Mouse (Mus musculus) megakaryocyte, adult 5-6 weeks (primary cell): Measurements from ENCODE around the gene Adamts12. TPM values are rescaled to one million over a fixed set of nuclear protein-coding genes. Genes with fewer than 3 reads are reported as not detected.

Source experiments
- ATAC-seq: 2 replicates; pipeline ENCODE4 v1.8.0; 2016; ENCODE audit warnings: mild to moderate bottlenecking, inconsistent platforms; ENCODE audit not compliant: poor library complexity, severe bottlenecking
- total RNA-seq, 2 experiments: library from RNA; stranded (forward) in 1 of 2; stranded (reverse) in 1 of 2; fragments of 153-499, 151-499 nt in 1 of 2; fragments of 221-1000, 200-1000 nt in 1 of 2; gene quantifications; 2 replicates each; pipeline versions ENCODE4 v1.2.3 to v1.2.4; 2015 to 2017

Gene Adamts12
- total RNA-seq, 2 experiments from 2014 or later = not detected

- no peak for ATAC-seq
These were observed 216.2 kb downstream of the Adamts12 start for GRCm38 (mm10) chr15:11280689-11281264.

DNA sequence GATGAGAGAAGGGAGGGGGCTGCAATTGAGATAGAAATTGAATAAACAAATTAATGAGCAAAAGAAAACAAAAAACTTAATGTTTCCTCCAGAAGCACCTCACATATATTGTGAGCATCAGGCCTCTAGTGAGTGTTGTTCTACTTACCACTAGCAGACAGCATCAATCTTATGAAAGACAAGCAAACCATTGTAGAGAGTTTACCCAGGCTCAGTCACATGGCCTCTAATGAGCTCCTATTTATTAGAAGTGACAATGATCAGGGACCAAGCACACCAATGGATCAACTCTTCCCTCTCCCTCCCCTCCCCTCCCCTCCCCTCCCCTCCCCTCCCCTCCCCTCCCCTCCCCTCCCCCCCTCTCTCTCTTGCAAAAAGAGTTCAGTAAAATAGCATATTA is 218.6 kb downstream of the Adamts12 start:
- ATAC-seq = no peak

DNA sequence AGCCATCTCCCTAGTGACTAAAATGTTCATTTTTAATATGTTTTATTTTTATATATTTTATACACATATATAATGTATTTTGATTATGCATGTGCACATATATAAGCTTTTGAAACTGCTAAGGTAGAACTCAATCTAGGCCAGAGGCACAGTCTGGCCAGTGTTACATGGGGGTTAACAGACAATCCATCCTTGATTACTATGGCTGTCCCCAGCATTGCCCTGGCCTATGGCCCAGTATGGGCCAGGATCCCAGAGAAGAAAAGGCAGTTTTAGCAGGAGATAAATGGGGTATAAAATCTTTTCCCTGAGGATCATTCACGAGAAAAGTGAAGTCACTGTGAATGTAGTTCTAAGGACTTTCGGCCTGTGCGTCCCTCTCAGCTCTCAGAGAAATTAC is 223.2 kb downstream of the Adamts12 start:
- ATAC-seq = no peak

DNA sequence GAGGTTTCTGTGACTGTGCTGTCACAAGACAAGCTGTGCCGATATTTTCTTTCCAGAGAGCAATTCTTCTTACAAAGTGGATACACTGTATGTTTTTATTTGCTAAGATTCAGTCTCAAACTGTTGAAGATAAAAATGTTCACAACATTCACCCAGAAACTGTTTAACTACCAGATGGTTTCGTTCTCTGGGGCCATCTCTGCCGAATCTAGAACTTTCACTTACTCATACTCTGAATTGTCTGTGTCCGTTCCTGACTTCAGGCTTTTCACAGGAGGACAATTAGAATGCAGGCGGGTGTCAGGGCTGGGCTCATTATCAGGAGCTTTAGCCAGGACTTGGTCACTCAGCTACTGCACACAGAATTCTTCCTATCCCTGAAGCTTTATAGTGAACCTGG is 227.7 kb downstream of the Adamts12 start:
- no peak for ATAC-seq

DNA sequence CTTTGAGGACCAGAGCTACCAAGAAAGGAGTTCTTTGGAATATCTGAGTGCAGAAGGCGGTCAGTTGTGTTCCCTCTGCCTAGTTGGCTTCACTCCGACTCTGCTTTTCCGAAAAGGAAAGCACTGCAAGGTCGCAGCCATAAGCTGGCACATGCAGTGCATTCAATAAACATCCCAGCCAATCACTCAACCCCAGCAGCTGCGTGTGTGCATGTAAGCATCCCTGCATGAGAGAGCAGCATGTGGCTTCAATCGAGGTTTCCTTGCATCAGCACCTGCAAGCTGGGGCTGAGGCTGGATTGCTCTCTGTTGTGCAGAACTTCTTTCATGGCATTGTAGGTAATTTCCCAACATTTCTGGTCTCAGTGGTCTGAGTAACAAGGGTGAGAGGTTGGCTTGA is 230.4 kb downstream of the Adamts12 start:
- ATAC-seq = no peak

- no peak for ATAC-seq
These were observed 233.4 kb downstream of the Adamts12 start for GRCm38 (mm10) chr15:11297960-11298359.

DNA sequence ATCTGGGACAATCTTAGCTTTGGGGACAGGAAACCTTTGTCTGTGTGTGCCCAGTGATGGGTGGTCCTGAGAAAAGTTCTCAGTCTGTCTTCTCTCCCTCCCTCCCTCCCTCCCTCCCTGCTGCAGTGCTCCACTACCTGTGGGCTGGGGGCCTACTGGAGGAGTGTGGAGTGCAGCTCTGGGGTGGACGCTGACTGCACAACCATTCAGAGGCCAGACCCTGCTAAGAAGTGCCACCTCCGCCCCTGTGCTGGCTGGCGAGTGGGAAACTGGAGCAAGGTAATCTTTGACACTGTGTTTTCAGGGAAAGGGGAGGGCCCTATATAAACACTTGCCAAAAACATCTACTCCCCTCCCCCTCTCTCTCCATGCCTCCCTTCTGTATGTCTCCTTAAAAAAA is 252.5 kb downstream of the Adamts12 start:
- ATAC-seq = no peak

- ATAC-seq = 0 out of 2 replicates have a peak, but pooled peaks have one; percentile 43
These were observed 255.9 kb downstream of the Adamts12 start for GRCm38 (mm10) chr15:11320481-11320880.

DNA sequence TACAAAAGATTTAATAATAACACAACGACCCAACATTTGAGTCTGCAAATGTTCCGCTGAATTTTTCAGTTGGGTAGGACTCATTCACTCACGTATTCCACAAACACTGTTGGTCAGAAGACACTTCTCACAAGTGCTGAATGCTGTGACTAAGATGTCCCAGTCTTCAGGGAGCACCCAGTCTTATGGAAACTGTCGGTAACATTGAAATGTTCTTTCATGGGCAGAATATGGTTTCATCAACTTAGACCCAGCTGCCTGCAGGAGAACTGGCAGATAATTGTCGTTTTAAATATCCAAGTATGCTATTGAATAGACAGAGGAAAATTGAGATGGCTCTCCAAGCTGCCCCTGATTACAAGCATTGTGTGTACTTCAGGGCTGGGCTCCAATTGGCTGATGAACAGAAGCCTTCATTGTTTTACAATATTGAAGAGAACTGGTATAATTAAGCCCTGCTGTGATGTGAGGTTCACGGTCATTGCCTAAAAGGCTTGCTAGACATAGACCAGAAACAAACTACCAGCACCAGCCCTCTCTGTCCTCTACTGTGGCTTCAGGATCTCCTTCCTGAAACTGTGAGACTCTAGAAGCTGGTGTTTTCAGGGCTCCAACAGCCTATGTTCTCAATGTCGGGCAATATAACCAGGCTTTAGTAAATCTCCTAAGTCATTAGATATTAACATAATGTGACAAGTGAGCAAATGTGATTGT is 275.0 kb downstream of the Adamts12 start:
- no peak for ATAC-seq

GRCm38 (mm10) chr15:11355865-11356264 is 291.3 kb downstream of the Adamts12 start:
- no peak for ATAC-seq

GRCm38 (mm10) chr15:11357501-11357900 is 292.9 kb downstream of the Adamts12 start:
- ATAC-seq = no peak

GRCm38 (mm10) chr15:11360888-11361287 is 296.3 kb downstream of the Adamts12 start:
- no peak for ATAC-seq

DNA sequence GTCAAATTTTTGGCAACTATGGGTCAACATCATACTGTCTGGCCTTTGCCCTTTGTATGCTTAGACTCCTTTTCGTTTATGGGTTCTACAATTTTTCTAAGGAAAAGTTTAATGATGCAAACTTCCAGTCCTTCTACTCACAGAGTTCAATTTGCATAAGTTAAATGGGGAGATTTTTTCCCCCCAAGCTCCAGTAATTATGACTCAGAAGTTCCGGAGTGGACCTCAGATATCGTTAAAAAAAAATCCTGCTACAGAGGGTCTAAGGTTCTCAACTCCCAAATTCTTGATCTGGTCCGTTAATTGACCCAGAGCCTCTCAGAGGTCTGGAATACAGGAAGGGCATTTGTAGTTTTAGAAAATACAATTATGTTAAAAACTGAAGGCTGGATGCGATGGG is 297.2 kb downstream of the Adamts12 start:
- no peak for ATAC-seq

- ATAC-seq = no peak
These were observed 299.5 kb downstream of the Adamts12 start for GRCm38 (mm10) chr15:11364112-11364511.

DNA sequence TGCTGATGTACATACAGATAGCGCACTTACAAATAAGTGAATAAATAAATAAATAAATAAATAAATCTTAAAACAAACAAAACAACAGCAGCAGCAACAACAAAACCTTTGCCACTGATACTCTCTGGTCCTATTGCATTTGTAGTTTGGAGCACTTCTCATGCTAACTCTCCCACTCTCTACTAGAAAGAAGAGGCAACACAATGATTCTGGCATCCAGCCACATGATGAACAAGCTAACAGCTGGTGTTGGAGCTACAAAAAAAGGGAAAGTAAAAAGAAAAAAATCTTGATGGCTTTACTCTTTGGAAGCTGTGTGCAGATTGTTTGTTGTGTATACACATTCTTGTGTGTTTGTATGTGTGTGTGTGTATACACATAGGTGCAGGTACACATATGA is 300.2 kb downstream of the Adamts12 start:
- ATAC-seq = no peak

DNA sequence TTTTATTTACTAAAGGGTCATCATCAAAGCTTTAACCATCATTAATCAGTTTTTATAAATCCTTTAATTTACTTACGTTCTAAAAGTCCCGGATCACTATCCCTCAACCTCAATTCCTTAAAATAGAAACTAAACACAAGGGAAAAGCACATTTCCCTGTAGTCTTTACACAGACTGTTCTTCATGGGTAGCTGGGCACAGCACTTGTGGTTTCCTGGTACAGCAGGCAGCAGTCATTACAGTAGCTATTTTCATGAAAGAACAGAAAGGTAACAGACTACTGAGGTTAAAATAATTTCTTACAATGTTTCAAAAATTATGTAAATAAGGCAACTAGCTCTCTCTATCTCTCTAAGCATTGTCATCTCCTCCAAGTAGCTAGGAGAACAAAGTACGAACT is 305.0 kb downstream of the Adamts12 start:
- ATAC-seq = no peak

GRCm38 (mm10) chr15:11370477-11371085 is 306.0 kb downstream of the Adamts12 start:
- ATAC-seq = no peak

DNA sequence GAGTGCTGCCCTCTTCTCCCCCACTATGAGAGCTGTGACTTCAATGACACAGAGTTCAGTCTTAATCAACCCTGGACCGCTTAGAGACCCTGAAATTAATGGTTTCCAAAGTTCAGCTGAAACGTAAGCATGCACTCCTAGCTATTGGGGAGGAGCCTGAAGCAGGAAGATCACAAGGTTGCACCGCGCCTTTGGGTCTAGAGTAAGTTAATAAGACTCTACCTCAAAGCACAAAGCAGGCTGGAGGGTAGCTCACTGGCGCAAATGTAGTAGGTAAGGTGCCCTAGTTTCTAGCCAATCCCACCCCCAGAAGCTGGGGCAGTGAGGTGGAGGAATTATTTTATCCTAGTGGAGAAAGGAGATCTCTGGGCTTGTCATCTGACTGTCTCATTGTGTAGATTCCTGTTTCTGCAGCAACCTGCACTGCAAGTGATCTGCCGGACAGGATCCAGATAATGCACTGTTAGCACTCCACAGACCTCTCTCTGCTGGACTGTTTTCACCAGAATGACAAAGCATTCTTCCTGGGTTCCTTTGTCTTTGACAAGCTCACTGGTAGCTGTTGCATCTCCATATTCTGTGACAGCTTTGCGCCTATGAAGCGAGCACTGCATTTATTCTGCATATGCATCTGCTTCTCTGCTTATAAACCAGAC is 315.0 kb downstream of the Adamts12 start:
- ATAC-seq = no peak

GRCm38 (mm10) chr15:11380087-11380530 is 315.5 kb downstream of the Adamts12 start:
- peak; percentile 79 for ATAC-seq

DNA sequence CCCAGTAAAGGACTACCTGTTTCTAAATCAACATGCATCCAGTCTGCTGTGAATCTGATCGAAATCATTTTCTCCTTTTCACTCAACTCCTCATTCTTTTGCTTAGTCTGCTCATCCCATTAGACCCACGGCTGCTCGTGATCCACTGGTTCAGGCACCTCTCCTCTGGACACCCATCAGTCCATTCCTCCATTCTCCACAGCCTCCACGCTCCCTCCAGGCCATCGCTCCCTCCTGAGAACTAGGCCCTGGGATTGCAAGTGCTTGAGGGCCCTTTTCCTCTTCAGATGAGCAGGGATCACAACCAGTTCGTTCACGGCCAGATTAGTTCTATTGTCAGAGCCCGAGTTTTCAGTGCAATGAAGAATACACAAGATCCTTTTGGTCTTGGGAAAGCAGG is 316.0 kb downstream of the Adamts12 start:
- no peak for ATAC-seq

DNA sequence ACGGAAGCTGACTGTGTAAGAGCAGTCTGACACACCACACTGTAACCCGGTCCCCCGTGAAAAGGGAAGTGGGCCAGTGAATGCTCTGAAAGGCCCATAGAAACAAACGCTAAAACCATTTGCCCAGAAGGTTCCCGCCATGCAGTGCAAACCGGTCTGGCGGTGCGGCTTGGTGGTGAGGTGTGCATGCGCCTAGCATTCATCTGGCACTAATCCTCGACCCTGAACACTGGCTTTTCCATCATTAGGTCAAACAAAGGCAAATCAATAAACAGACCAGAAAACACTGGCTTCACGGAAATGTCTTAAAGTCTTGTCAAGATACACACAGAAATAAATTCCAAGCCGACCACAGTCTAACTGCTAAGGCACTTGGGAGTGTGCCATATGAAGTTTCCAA is 318.0 kb downstream of the Adamts12 start:
- ATAC-seq = no peak

GRCm38 (mm10) chr15:11383796-11384195 is 319.2 kb downstream of the Adamts12 start:
- ATAC-seq = no peak
